Mouse (Mus musculus) gastrocnemius, adult 8-10 months (tissue): ENCODE data around the gene Dlgap4. TPM values are rescaled to one million over a fixed set of nuclear protein-coding genes. Genes with fewer than 3 reads are reported as not detected.
"Not testable (repeated sequence)": the region's sequence is repeated elsewhere in the genome, so short reads cannot be mapped to it uniquely, and the experiment has no call there.

ENCODE experiments used
- DNase-seq, 2 experiments: peaks; one replicate each; pipeline ENCODE4 v3.0.0; 2022; ENCODE audit warnings: low spot score in 2 of 2
- total RNA-seq, 4 experiments: library from RNA; stranded (reverse); gene quantifications; 2 replicates each; pipeline ENCODE4 v1.2.4; 2022

Dlgap4 gene
- total RNA-seq, 4 experiments from 2014 or later: 39.2 to 51.0 (median 49.6) TPM

DNA sequence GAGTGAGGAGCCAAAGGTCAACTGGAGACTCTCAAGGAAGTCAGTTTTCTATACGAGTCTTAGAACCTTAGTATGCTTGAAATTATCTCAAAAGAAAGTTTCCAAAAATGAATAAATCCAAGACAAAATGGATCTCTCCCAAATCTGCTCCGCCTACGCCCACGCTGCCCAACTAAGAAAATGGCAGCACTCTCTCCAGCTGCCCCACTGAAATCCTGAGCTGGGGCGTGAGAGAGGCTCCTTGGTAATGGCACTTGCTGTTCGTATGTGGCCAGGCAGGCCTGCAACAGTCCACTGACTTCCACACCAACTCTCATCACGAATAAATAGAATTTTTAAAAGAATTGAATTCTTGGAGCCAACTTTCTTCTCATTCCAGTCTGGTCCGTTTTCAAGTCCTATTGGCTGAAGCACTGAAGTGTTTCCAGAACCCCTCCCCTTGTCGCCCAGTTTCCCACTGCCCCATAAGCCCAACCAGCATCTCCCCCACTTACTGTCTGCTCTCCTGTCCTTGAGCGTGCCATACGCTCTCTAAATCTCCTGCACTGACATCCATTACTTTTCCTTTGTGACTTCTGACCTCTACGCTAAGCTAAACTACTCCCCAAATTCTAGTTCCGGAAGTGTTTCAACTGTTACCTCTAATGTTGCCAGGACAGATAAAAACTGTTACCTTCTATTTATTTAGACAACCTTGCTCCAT lies 160.7 kb downstream of the Dlgap4 start:
- DNase-seq: no peak

DNA sequence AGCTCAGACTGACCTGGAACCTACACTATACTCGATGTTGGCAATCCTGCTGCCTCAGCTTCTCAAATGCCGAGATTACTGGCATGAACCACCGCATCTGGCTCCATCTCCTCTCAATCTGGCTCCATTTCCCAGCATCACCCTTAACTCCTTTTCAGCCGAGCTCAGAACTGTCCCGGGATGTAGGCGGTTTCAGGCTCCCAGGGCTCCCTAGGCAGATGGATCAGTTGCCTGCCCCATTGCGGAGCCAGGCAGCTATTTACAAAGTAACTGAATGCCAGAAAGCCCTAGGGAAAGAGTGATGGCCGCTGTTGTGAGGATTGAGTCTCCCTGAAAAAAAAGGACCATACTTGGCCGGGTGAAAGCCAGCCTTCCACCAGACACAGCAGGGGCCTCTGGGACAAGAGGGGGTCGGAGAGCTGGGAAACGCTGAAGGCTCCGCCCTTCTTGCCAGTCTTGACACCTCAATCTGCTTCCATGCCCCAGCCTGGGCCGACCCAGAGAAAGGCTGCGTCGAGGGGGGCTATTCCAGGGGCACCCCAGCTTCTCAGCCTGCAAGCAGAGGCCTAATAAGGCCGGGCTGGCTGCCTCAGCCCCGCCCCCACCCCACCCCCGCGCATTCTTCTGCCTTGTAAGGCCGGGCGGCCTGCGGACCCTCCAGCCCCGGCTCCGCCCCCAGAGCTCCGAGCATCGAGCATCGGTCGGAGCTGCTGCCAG lies 161.4 kb downstream of the Dlgap4 start, which contains the start of gene Myl9:
Gene Myl9, plus strand, starts transcription at position 683 of the 717 bp plus-strand sequence.
- DNase-seq: peak in 1 of 2 experiments; percentile 52

DNA sequence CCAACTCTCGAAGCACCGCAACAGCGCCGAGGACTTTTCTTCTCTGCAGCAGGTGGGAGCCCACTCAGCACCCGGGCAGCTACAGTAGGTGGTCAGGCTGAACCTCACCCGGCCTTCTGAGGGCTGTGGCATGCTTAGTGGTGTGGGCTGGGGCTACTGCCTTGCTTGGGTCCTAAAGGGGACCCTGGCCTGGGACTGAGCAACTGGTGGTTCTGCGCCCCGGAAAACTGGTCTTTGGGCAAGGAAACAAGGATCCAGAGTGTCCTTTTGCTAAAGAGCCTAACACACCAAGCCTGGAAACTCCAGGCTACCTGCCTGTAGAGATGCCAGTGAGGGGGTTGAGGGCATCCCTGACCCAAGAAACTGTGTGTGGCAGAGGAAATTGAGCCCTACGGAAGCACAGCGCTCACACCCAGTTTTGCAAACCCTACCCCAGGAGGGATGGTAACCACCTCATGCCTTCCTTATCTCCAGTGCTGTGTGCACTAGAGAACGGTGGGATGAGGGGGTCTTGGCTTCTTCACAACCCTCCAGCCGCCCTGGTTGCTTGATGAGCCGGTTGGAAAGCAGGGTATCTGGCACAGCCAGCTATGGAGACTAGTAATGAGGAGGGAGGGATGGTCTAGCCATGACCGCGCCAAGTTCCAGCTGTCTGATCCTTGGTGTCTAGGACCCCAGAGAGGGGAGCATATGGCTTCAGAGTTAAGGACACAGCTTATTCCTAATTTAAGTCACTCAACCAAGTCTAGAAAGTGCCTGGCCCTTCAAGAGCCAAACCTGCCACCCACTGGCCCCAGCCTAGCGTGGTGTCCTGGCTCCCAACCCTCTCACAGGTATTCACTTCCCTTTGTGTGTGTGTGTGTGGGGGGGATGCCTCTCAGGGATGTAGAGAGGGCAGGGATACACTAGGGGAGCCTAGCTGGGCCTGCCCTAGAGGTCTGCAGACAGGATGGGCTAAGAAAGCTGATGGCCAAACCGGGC lies 162.2 kb downstream of the Dlgap4 start:
- DNase-seq: no peak

DNA sequence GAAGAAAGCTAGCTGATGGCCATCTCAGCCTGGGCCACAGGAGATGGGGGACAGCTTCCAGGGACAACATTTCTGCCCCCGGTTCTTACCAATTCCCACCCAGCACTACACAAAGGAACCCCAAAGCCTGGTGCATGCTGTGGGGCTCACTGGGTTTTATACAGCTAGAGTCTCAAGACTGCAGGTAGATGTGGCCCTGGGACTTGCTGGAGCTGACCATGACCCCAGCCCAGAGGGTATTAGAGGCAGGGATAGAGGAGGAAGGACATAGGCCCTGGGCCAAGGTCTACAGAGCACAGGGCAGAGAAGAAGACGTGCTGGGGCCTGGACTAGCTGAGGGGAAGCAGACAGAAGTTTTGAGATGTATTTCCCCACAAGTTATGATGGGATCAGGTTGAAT lies 163.4 kb downstream of the Dlgap4 start:
- DNase-seq: no peak

DNA sequence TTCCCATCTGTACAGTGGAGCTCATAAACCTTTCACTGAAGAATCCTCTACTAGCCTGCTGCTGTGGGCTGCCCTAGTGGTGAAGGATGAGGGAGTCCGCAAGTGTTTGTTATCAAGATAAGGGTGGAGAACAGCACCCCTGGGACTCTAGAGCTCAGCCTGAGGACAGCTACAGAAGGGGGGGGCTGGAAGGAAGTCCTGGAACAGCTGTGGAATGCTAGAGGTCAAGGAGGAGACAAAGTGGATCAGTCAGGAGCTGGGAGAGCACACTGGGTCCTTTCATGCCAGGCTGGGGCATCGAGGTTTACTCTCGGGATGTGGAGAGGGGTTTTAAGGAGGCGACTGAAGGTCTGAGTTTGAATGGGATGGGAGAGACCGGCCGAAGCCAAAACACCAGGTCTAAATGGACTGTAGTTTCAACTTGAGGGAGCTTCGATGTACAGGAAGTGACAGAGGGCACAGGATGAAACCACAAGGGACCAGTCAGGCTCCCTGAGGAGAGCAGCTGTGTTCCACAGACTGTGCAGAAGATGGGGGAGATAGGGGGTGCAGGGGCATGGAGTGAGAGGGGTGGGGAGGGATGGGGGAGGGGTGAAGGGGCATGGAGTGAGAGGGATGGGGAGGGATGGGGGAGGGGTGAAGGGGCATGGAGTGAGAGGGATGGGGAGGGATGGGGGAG lies 164.0 kb downstream of the Dlgap4 start:
- no peak for DNase-seq

DNA sequence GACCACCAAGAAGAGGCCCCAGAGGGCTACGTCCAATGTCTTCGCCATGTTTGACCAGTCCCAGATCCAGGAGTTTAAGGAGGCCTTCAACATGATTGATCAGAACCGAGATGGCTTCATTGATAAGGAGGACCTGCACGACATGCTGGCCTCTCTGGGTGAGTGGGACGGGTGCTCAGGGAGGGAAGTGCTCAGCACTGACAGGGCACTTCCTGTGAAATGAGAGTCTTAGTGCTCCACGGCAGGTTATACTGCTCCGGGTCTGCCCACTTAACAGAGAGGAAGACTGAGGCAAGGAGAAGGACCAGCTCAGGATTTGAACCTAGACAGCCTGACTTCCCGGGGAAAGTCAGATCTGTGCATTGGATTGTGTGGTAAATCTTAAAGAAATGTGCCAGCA lies 165.1 kb downstream of the Dlgap4 start:
- DNase-seq: no peak

DNA sequence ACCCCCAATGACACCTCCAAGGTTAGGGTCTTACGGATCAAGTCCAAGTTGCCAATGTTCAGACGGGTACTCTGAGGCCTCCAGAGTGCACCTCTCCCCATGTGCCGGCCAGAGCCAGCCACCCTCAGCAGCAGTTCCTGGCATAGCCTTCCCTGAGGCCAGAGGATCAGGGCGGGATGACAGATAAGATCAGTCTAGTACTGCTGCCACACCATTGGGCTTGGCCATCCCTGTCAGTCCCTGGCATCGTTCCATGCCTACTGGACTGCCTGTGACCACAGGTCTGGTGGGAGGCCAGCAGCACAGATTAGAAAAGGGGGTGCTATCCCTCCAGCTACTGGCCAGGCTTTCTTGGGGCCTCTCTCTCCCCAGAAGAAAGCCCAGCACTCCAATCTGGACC lies 165.5 kb downstream of the Dlgap4 start:
- DNase-seq: no peak

DNA sequence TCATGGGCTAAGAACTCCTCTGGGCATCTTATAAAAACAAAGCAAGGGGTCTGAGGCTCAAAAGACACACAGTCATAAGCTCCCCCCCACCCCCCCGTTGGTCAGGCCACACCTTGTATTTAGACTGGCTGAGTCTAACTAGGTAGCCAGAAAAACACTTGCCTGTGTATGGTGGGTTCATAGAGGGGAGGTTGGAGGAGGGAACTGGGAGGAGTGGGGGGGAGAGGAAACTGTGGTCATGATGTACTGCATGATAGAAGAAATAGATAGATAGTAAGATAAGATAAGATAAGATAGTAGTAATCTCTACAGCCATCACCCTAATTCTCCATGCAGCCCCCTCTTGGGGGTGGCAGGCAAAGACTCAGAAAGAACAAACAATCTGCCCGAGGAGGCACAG lies 166.0 kb downstream of the Dlgap4 start:
- DNase-seq: no peak

DNA sequence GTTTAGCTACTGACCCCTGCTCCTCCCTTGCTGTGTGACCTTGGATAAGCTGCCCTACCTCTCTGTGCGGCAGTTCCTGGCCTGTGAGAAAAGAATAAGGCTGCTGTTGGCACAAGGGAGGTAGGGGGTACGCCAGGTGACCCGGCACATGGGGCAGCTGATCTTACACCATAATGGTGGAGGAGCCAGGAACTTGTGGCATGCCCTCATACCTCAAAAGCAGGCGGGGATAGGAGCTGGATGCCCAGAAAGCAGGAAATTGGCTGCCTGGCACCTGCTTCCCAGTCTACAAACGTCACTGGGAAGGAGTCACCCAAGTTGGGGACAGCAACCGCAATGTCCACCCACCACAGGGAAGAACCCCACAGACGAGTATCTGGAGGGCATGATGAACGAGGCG lies 166.6 kb downstream of the Dlgap4 start:
- no peak for DNase-seq

DNA sequence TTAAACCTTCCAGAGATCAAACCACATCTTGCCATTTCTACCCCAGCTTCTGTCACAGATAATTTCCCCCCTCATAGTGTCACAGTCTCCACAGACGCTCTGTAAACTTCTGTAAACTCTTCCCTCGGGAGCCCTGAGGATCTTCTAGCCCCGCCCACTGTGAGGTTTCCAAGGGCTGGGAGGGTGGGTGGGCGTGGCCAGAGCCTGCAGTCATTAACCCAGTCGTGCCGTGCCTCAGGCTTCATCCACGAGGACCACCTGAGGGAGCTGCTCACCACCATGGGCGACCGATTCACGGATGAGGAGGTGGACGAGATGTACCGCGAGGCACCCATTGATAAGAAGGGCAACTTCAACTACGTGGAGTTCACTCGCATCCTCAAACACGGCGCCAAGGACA lies 167.2 kb downstream of the Dlgap4 start:
- DNase-seq: no peak

DNA sequence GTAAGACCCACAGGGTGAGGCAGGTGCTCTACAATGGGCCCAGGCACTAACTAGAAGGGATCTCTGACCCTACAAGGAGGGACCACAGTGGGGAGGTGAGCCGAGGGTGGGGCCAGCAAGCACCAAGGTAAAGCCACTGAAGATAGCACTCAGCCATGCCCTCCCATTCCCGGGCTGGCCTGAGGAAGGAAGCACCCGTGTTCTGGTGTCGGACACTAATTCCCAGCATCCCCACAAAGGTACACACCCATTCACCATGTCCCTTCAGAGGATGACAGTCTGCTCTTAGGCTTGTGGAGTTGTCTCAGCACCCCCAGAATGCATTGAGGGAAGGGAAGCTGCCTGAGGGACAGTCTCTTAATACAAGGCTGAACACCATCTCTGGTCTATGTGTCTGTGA lies 167.8 kb downstream of the Dlgap4 start:
- DNase-seq: no peak

DNA sequence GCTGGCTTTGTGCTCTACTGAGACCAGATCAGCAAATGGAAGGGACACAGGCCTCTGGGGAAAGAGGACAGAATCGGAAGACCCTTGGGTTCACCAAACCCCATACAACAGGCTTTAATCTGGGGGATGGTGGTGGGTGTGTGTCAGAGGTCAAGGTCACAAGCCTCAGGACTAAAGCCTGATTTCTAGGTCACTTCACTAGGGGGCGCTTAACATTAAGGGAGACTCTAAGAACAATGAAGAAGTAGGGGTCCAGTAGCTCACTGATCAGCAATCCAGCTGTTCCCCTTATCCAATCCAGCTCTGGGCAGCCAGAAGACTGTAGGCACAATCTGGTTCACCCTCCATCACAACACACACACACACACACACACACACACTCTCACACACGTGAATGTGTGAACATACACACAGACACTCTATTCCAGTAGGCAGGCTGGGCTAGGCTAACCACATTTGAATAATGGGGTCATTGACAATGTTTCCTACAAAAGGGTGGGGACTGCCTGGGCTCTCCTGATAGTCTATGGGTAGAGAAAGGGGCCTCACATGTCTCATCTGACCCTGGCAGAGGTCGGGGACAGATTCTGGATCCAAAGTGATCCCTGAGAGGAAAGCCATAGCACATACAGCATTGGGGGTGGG lies 168.5 kb downstream of the Dlgap4 start:
- no peak for DNase-seq

DNA sequence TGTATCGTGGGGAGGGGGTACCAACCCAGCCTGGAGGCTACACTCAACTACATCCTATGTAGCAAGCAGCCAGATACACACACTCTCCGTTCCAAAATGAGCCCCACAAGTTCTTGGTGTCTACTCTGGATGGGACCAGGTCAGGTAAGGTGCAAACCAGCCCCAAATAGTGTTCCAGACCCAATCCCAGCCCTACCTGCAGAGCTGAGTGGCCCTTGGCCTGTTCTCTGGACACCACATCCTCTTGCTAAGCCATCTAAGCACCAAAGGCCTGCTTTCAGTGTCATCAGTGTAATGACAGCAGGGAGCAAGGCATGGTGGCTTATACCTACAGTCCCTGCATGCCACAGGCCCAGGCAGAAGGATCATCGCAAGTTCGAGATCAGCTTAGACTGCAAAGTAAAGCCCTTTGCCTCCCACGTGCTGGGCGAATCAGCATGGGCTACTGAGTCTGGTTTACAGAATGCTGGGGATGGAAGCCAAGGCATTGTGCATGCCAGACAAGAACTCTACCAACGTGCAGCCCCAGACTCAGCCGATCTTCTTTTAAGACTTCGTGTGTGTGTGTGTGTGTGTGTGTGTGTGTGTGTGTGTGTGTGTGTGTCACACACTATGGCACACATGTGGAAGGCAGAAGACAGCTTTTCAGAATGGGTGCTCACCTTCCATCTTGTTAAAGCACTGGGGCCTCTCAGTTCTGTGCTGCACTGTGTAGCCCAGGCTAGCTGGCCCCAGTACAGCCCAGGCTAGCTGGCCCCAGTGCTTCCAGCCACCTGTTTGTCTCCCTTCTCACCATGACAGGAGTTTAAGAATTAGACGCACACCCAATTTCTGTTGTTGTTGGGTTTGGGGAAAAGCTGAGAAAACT lies 169.2 kb downstream of the Dlgap4 start:
- no peak for DNase-seq

DNA sequence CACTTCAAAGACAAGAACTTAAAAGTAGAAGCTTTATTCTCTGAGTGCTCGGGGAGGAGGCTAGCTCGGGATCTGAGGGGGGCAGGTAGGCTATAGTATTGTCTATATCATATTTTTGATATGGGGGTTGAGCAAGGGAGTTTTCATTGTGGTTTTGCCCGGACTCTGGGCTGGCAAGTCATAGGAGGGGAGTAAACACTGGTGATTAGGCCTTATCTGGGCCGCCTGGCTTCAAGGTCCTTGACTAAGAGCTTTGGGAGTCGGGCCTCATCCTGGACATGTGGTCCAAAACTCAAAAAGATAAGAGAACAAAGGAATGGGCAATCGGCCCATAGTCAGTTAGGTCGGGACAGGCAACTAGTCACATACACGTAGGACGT lies 169.8 kb downstream of the Dlgap4 start:
- DNase-seq: no peak

DNA sequence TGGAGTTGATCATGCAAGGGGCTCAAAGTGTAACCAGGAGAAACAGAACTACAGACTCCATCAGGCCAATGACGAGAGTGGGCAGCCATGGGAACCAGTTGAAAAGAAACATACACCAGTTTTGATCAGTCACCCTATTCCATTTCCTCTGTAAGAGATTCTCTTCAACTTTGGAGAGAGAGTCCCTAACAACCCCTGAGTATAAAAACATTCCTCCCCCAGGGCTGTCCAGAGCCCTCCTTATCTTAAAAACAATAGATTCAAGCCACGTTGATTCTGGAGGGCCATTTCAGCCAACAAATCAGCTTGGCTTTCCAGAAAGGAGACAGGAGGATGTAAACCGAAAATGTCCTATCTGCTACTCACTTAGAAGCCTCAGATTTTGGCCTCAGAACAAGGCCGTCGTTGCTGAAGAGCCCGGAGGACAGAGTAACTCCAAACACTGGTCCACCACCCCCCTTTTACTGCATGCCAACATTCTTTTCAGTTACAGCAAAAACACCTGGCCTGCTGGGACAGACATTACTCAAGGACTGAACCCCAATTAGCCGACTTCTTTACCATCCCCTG lies 170.6 kb downstream of the Dlgap4 start:
- DNase-seq: no peak

DNA sequence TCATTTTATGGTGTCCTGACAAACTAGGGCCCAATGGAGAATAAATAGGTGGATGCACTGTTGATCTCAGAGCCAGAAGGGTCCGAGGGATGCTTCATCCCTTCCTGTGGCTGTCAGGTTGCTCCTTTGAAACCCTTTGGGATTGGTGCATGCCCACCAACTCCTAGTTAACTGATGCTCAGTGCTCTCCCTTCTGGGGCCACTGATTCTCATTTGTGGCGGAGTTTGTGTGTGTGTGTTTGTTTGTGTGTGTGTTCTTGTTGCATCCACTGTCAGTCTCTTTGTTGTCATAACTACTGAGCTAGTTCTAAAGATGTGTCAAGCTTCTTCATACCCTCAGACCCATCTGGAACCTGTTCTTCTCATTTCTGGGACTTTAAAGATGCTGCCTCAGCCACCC lies 171.4 kb downstream of the Dlgap4 start:
- DNase-seq: no peak

DNA sequence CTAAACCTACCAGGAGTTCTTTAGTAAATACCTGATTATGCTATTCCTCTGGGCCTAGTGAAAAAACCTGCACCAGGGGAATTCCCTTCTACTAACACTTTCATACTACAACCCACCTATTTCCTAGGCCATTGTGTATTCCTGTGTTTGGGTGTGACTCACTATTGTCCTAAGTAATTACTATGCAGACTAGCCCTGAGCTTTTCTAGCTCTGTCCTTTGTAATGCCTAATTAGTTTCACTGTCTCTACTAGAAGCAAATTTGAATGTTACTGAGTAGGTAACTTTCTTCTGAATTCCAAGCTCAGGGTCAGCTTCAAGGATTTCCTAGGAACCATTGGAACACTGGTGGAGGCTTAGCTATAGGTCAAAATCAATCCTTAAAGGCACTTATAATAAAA lies 172.9 kb downstream of the Dlgap4 start:
- DNase-seq: not testable (repeated sequence)

DNA sequence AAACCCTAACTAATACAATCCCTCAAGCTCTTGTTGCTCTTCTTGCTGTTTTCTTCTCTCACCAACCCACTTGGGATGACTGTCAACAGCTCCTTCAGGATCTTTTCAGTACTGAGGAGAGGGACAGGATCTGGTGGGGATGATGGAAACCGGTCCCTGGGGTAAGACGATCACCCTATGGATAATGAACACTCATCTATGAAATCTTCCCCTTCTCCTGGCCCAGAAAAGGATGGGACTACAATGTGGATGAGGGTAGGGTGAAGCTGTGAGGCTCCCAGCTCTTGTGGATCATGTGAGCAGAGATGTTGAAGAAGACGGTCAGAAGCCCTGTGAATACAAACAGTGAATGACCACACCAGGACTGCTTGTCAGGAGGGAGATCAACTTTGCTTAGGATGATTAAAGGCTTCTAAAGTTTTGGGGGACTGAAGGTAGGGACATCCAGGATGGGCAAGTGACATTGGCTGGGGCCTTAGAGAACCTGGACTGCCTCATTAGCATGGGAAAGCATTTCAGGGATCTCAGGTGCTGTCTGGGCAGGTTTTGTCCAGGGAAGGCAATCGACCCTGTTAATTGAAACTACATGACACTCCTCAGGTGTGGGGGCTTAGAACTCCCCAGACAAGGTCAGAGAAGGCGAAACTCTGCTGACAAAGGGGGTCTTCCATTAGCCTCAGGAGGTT lies 173.7 kb downstream of the Dlgap4 start:
- no peak for DNase-seq

DNA sequence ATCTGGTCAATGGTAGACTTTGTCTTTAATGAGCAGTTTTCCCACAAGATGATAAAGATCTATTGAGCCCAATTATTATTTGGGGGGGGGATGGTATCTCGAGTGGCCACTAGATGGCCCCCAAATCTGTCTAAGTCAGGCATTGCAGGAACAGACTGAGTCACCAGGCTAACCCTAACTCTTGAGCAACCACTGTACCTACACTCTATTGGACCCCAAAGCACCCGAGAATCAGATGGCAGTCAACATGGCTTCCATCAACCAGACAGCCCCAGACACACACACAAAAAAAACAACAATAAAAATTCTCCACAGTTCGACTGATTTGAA lies 174.2 kb downstream of the Dlgap4 start:
- no peak for DNase-seq
